Mouse (Mus musculus) ES-CJ7 (cell line): Measurements from ENCODE around the gene 4932411N23Rik.
A peak's percentile ranks its signal among the peaks of the same experiment; 100 is the strongest.
"Not testable (repeated sequence)": the region's sequence is repeated elsewhere in the genome, so short reads cannot be mapped to it uniquely, and the experiment has no call there.

Experiments
- DNase-seq: peaks from one replicate; pipeline ENCODE4 v3.0.0; 2011; ENCODE audit warnings: low read depth, low spot score

4932411N23Rik gene

DNA sequence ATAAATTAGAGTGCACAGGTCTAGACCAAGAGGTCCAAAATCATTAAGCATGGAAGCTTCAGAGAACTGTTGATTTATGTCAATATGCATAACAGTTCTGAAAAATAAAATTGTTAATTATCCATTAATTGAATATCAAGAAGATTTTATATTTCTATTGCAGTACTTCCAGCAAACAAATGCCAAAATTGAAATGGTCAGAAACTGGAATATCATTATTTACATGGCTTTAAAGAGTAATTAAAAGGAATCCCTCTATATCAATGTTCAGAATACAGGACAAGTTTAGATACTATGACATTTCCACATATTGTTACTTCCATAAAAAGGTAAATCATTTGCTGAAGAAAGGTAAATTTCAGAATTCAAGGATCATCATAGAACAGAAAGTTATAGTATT is at the start of gene 4932411N23Rik:
Gene 4932411N23Rik (minus strand): TSS at position 101 of the 400 bp plus-strand sequence.
- DNase-seq: no peak

DNA sequence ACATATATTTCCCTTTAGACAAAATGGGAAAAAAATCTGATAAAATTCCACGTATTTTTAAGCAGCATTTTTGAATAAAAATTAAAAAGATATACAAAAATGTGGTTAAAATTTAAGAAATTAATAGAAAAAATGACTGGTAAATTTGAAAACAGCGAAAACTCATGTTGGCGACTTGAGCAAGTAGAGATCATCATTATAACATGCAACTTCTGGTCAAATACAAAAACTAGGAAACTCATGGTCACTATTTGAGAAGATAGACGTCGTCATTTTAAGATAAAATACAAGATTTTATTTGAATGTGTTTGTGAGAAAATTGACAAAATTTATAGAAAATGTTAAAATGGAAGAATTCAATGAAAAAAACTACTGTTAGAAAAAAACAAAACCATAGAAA is 35.8 kb downstream of the 4932411N23Rik start:
- DNase-seq: no peak

DNA sequence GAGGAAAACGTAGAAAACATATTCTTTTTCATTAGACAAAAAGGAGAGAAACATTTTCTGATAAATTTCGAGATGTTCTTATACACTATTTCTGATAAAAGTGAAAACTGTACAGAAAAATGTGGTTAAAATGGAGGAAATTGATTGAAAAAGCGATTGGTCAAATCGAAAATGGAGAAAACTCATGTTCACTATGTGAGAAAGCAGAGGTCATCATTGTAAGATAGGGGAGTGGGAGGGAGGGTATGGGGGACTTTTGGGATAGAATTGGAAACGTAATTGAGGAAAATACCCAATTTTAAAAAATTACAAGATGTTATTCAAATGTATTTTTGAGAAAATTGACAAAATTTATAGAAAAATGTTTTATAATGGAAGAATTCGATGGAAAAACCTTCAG is 38.0 kb downstream of the 4932411N23Rik start:
- DNase-seq: peak; percentile 6

DNA sequence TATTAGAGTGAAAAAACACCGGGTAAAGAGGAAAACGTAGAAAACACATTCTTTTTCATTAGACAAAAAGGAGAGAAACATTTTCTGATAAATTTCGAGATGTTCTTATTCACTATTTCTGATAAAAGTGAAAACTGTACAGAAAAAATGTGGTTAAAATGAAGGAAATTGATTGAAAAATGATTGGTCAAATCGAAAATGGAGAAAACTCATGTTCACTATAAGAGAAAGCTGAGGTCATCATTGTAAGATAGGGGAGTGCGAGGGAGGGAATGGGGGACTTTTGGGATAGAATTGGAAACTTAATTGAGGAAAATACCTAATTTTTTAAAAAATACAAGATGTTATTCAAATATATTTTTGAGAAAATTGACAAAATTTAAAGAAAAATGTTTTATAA is 40.8 kb downstream of the 4932411N23Rik start:
- not testable (repeated sequence) for DNase-seq

DNA sequence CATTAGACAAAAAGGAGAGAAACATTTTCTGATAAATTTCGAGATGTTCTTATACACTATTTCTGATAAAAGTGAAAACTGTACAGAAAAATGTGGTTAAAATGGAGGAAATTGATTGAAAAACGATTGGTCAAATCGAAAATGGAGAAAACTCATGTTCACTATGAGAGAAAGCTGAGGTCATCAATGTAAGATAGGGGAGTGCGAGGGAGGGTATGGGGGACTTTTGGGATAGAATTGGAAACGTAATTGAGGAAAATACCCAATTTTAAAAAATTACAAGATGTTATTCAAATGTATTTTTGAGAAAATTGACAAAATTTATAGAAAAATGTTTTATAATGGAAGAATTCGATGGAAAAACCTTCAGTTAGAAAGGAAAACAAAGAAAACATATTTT is 42.2 kb downstream of the 4932411N23Rik start:
- not testable (repeated sequence) for DNase-seq
